Mouse (Mus musculus): ENCODE results near the gene Rtn4r. TPM values are rescaled to one million over a fixed set of nuclear protein-coding genes. Genes with fewer than 3 reads are reported as not detected.

Rtn4r gene
- polyA plus RNA-seq, 1 experiment from 2014 or later = 9.9 TPM

DNA sequence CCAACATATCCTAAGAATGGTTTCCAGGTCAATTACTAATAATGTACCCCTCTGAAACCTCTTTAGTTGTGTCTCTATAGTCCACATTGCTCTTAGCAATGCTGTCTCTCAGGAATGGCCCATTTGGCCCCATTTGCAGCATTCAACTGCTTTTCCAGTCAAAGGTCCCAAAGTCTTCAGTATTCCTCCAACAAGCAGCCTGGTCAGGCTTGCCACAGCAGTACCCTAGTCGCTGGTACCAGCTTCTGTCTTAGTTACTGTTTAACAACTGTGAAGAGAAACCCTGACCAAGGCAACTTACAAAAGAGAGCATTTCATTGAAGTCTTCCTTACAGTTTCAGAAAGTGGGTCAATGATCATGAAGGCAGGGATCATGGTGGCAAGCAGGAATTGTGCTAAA is 24.1 kb upstream of the Rtn4r start:
- ATAC-seq (ENCODE audit: insufficient number of reproducible peaks, insufficient read depth, low FRiP score, low TSS enrichment, low read depth) = no peak
- no peaks in the 10 kb centered on the region for H3K9me3 ChIP-seq
- H3K4me3 ChIP-seq (replicated peaks) = no peak overlapping the region
- H3K27ac ChIP-seq = no peak overlapping the region
- peaks cover 8% of the 10 kb centered on the region; the same call in 1 of the 2 replicates for H3K4me1 ChIP-seq (replicated peaks)
- H3K36me3 ChIP-seq = no peaks in the 10 kb centered on the region
- no peak overlapping the region for H3K4me2 ChIP-seq
- no peaks in the 10 kb centered on the region for H3K27me3 ChIP-seq
- no peak overlapping the region for H3K9ac ChIP-seq (replicated peaks)
- WGBS = 95% methylated on average over 1 of the region's 1 CpGs

DNA sequence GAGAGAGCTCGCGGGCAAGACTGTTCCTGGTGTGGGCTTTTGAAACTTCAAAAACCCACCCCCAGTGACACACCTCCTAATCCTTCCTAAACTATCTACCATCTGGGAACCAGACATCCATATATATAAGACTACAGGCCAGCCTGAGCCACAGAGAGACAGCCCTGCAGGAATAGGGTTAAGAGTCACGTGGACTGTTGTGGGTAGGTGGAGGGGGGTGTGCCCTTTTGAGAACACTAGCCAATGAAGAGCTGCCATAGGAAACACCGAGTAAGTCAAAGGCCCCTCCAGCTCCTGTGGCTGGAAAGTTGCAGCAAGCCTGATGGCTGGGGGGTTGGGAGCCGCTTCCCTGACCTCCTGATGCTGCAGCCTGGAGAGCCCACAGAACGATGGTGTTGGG is 23.6 kb upstream of the Rtn4r start:
- no peak overlapping the region for H3K4me3 ChIP-seq (replicated peaks)
- no peaks in the 10 kb centered on the region for H3K27me3 ChIP-seq
- WGBS = 21% methylated on average over 6 of the region's 6 CpGs

DNA sequence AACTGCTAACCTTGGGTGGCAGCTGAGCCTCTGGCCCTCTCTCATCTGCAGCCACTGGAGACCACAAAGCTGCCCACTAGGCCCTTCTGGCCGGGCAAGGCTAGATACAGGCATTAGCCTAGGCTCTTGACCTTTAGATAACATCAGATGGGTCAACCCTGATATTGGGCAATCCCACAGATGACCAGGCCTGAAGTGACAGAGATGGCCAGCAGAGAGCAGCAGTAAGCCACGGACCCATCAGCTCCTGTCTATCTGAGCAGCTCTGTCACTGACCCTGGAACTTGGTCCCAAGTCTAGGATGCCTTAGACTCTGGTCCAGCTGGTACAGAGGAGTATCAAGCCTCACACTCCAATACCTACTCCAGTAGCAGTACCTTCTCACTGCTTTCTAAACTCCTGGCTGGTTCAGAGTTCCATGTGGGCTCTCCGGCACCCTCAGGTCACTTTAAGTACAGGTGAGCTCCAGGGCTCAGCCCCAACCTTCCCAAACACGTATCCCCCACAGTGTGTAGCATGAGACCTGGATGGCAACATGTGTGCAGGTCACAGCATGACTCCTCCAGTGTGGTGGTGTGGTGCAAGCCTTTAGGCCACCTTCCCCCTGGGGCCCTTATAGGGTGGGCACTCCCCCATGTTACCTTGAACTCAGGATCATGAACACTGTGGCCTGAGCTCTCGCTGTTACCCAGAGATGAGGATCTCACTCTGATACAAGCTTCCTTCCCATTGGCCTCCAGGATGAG is 19.0 kb upstream of the Rtn4r start:
- 55% methylated on average over 5 of the region's 5 CpGs for WGBS
- Histone ChIP-seq H3K36me3 (no peaks in the 10 kb centered on the region), H3K27me3 (no peaks in the 10 kb centered on the region), H3K4me2 (no peak overlapping the region), H3K4me3 (replicated peaks) (no peak overlapping the region), H3K9ac (replicated peaks) (no peak overlapping the region), H3K4me1 (replicated peaks) (peaks cover 18% of the 10 kb centered on the region), H3K27ac (no peak overlapping the region), H3K9me3 (peaks cover 17% of the 10 kb centered on the region; the same call in 1 of the 2 replicates)
- peak; percentile 50; the same call in 1 of the 2 replicates for ATAC-seq (ENCODE audit: insufficient number of reproducible peaks, insufficient read depth, low FRiP score, low TSS enrichment, low read depth)

More for the DNA sequence above, 23.6 kb upstream of the Rtn4r start:
- no peaks in the 10 kb centered on the region for H3K9me3 ChIP-seq
- H3K4me1 ChIP-seq (replicated peaks) = peaks cover 8% of the 10 kb centered on the region; the same call in 1 of the 2 replicates
- H3K9ac ChIP-seq (replicated peaks) = no peak overlapping the region
- H3K36me3 ChIP-seq = no peaks in the 10 kb centered on the region
- H3K4me2 ChIP-seq = 0 out of 2 replicates have a peak overlapping the region, but pooled peaks have one; percentile 5
- ATAC-seq (ENCODE audit: insufficient number of reproducible peaks, insufficient read depth, low FRiP score, low TSS enrichment, low read depth) = no peak
- no peak overlapping the region for H3K27ac ChIP-seq

DNA sequence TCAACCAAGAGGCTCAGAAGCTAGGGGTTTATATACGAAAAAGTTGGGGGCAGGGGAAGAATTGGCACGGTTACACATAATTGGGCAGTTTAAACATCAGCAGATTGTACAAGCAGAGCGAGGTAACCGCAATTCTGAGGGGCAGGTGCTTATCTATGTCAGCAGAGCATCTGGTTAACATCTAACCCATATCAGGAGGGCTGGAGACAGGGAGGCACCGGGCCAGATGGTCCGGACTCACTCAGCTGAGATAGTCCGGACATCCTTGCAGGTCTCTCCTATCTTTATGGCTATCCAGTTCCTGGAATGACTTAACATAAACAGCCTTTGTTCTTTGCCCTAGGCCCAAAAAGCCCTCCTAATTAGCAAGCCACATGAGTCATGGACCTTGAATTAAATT is 16.4 kb upstream of the Rtn4r start:
- 74% methylated on average over 7 of the region's 7 CpGs for WGBS

DNA sequence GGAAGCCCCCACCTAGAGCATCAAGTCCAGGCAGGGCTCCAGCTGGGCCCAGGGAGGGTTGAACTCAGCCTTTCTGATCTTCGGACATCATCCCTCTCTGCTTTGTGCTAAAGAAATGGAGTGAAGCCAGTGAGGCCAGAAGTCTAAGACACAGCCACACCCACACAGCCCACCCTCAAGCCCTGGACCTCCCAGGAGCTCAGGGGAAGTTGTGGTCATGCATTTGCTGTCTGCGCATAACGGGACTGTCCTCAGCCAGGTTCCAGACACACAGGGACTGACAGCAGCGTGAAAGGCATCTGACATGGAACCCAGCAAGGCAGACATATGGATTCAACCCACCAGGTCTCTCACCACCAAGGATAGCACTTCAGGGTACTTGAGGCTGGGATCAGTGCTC is 11.0 kb upstream of the Rtn4r start:
- no peak overlapping the region for H3K9ac ChIP-seq (replicated peaks)
- H3K4me3 ChIP-seq (replicated peaks) = no peak overlapping the region
- H3K9me3 ChIP-seq = peaks cover 3% of the 10 kb centered on the region; the same call in 1 of the 2 replicates
- peaks cover 5% of the 10 kb centered on the region; the same call in 1 of the 2 replicates for H3K27me3 ChIP-seq
- H3K27ac ChIP-seq = no peak overlapping the region
- H3K4me1 ChIP-seq (replicated peaks) = peaks cover 10% of the 10 kb centered on the region; the same call in 1 of the 2 replicates
- no peak for ATAC-seq (ENCODE audit: insufficient number of reproducible peaks, insufficient read depth, low FRiP score, low TSS enrichment, low read depth)
- H3K36me3 ChIP-seq = no peaks in the 10 kb centered on the region
- 80% methylated on average over 4 of the region's 4 CpGs for WGBS
- no peak overlapping the region for H3K4me2 ChIP-seq

More for the DNA sequence above, 16.4 kb upstream of the Rtn4r start:
- Histone ChIP-seq H3K36me3 (no peaks in the 10 kb centered on the region), H3K4me1 (replicated peaks) (peaks cover 10% of the 10 kb centered on the region; the same call in 1 of the 2 replicates), H3K27me3 (peaks cover 5% of the 10 kb centered on the region; the same call in 1 of the 2 replicates), H3K27ac (no peak overlapping the region), H3K4me2 (no peak overlapping the region), H3K9ac (replicated peaks) (no peak overlapping the region), H3K9me3 (peaks cover 17% of the 10 kb centered on the region; the same call in 1 of the 2 replicates), H3K4me3 (replicated peaks) (no peak overlapping the region)
- ATAC-seq (ENCODE audit: insufficient number of reproducible peaks, insufficient read depth, low FRiP score, low TSS enrichment, low read depth) = no peak

DNA sequence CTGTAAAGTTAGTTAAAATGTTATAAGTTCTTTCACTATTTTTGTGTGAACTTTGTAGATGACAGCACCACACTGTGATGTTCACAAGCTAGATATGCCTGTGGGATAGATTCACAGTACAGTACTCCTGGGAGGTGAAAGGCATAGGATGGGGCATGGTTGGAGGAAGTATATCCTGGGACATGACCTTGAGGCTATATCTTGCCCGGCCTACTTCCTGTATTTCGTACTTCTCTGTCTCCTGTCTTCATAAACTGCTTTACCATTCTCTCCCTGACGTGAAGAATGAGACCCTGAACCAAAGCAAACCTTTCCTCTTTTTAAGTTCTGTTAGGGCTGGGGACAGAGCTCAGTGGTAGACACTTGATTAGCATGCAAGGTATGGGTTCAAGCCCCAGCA is 9.2 kb upstream of the Rtn4r start:
- Histone ChIP-seq H3K36me3 (no peaks in the 10 kb centered on the region), H3K4me1 (replicated peaks) (no peaks in the 10 kb centered on the region), H3K4me2 (no peak overlapping the region), H3K9ac (replicated peaks) (no peak overlapping the region), H3K4me3 (replicated peaks) (no peak overlapping the region), H3K27ac (no peak overlapping the region), H3K27me3 (peaks cover 11% of the 10 kb centered on the region), H3K9me3 (no peaks in the 10 kb centered on the region)
- ATAC-seq (ENCODE audit: insufficient number of reproducible peaks, insufficient read depth, low FRiP score, low TSS enrichment, low read depth) = no peak
- 82% methylated on average over 3 of the region's 3 CpGs for WGBS

DNA sequence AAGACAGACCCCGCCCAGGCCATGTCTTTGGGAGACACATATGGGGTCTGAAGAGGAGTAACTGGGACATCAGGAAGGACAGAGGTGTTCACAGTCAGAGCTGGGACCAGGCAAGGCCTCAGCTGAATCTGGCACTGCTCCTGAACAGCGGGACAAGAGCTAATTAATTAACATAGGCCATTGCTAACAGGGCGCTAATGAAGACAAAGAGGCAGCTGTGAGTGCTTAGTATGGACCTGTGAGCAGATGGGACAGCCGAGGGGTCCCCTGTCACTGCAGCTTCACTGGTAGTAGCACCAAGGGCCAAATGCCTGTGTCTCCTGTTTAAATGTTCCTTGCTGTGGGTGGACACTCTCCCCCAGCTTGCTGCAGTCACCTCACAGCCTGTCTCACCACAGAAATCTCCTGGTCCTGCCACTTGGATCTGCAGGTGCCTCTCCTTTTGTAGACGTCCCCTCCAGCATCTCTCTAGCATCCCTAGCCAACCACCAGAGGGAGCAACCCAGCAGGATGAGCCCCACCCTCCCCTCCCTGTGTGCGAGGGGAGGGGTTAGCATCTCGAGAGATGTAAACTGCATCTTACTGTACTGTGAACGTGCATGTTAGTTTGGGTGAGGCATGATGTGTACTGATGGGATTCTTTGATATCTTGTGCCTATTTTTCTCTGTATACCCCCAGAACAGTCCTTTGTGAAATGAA is 8.3 kb upstream of the Rtn4r start:
- ATAC-seq (ENCODE audit: insufficient number of reproducible peaks, insufficient read depth, low FRiP score, low TSS enrichment, low read depth) = no peak
- no peaks in the 10 kb centered on the region for H3K9me3 ChIP-seq

DNA sequence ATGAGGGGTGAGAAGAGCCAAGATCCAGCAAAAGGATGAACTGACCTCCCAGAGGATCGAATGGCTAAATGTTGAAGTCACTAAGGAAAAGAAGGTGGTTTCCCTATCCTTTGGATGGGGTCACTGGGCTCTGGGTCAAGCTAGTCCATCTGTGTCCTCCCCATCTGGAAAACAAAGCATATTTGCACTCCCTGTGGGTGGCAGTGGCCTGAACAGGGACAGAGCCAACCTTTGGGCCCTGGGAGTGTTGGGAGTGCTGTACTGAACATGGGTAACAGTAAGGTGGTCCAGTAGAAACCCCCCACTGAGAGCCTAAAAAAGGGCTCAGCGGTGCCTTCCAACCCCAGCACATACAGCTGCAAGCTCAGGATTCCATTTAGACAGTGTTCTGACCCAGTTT is 4.7 kb upstream of the Rtn4r start:
- ATAC-seq (ENCODE audit: insufficient number of reproducible peaks, insufficient read depth, low FRiP score, low TSS enrichment, low read depth) = no peak
- Histone ChIP-seq H3K4me2 (no peak overlapping the region), H3K27me3 (peaks cover 43% of the 10 kb centered on the region), H3K27ac (no peak overlapping the region), H3K36me3 (no peaks in the 10 kb centered on the region), H3K9ac (replicated peaks) (no peak overlapping the region), H3K9me3 (no peaks in the 10 kb centered on the region), H3K4me3 (replicated peaks) (no peak overlapping the region), H3K4me1 (replicated peaks) (peaks cover 3% of the 10 kb centered on the region; the same call in 1 of the 2 replicates)
- WGBS = 61% methylated on average over 2 of the region's 2 CpGs

More for the DNA sequence above, 8.3 kb upstream of the Rtn4r start:
- Histone ChIP-seq H3K27ac (no peak overlapping the region), H3K9ac (replicated peaks) (no peak overlapping the region), H3K36me3 (no peaks in the 10 kb centered on the region), H3K4me3 (replicated peaks) (no peak overlapping the region), H3K4me2 (no peak overlapping the region), H3K27me3 (peaks cover 18% of the 10 kb centered on the region), H3K4me1 (replicated peaks) (no peaks in the 10 kb centered on the region)
- WGBS = 22% methylated on average over 8 of the region's 8 CpGs

DNA sequence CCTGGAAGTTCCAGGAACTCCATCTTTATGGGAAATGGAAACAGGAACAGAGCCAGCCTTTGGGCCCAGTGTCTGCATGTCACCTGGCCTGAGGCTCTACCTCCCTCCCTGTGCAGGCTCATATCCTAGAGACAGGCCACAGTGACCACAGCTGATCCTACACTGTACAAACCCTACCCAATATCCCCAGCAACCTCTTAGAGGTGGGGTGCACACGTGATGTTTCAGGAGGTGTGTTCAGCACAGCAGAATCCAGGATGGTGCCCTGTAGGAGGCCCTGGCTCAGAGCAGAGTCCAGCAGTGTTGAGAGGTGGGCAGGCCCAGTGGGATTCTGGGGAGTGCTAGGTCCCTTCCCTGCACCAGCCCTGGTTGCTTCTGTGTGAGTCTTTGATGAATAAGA is 4.0 kb upstream of the Rtn4r start:
- Histone ChIP-seq H3K4me1 (replicated peaks) (peaks cover 9% of the 10 kb centered on the region), H3K9me3 (no peaks in the 10 kb centered on the region), H3K4me3 (replicated peaks) (no peak overlapping the region), H3K9ac (replicated peaks) (no peak overlapping the region), H3K36me3 (no peaks in the 10 kb centered on the region), H3K4me2 (no peak overlapping the region), H3K27me3 (peaks cover 50% of the 10 kb centered on the region), H3K27ac (no peak overlapping the region)
- no peak for ATAC-seq (ENCODE audit: insufficient number of reproducible peaks, insufficient read depth, low FRiP score, low TSS enrichment, low read depth)
- 77% methylated on average over 1 of the region's 1 CpGs for WGBS

DNA sequence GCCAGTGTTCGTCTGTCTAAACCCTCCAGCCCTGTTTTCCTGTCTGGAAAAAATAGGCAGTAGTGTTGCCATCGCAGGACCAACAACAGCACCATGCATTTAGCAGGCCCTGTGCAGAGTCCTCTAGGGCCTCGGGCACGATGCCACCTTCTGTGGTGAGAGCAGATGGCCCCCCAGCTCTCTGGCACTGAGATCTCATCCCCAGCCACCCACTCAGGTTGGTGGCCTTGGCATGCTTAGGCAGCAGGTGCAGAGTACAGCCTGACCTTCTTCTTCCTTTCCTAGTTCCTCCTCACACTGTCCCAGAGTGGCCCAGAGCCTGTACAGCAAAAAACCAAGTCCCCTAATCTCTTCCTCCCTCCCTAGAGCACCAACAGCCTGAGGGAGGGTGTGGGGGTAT is 3.4 kb upstream of the Rtn4r start:
- no peak overlapping the region for H3K9ac ChIP-seq (replicated peaks)
- H3K9me3 ChIP-seq = no peaks in the 10 kb centered on the region
- no peak overlapping the region for H3K4me2 ChIP-seq
- H3K27ac ChIP-seq = no peak overlapping the region
- no peaks in the 10 kb centered on the region for H3K36me3 ChIP-seq
- peaks cover 10% of the 10 kb centered on the region for H3K4me1 ChIP-seq (replicated peaks)
- no peak for ATAC-seq (ENCODE audit: insufficient number of reproducible peaks, insufficient read depth, low FRiP score, low TSS enrichment, low read depth)
- H3K4me3 ChIP-seq (replicated peaks) = no peak overlapping the region
- H3K27me3 ChIP-seq = peaks cover 56% of the 10 kb centered on the region
- 76% methylated on average over 4 of the region's 4 CpGs for WGBS

DNA sequence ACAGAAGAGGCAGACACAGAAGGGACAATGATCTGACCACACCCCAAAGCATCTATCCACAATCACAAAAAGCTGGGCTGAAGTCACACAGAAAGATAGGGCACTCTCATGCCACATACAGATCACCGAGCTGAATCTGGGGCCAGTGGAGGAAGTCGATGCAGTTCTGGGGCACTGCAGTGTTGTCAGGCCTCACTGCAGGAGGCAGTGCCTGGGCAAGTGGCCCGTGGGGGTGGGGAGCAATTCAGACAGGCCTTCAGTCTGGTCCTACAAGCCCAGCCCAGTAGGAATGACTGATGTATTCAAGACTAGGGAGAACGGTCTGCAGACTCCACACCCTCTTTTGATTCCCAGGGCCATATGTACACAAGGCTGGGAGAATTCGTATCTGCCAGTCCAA is 2.8 kb upstream of the Rtn4r start:
- no peak overlapping the region for H3K4me3 ChIP-seq (replicated peaks)
- no peak overlapping the region for H3K4me2 ChIP-seq
- peaks cover 10% of the 10 kb centered on the region for H3K4me1 ChIP-seq (replicated peaks)
- no peak overlapping the region for H3K9ac ChIP-seq (replicated peaks)
- WGBS = 22% methylated on average over 5 of the region's 5 CpGs
- H3K27me3 ChIP-seq = peaks cover 61% of the 10 kb centered on the region
- no peak for ATAC-seq (ENCODE audit: insufficient number of reproducible peaks, insufficient read depth, low FRiP score, low TSS enrichment, low read depth)
- H3K9me3 ChIP-seq = no peaks in the 10 kb centered on the region
- no peaks in the 10 kb centered on the region for H3K36me3 ChIP-seq
- H3K27ac ChIP-seq = no peak overlapping the region

Measured in limb, embryonic 12.5 days (tissue).